Mouse (Mus musculus) gastrocnemius, postnatal 14 days (tissue): ENCODE results near the gene Hist1h2ah. TPM values are rescaled to one million over a fixed set of nuclear protein-coding genes. Genes with fewer than 3 reads are reported as not detected.

Experiments used
- DNase-seq: peaks from one replicate; pipeline ENCODE4 v3.0.0; 2021; ENCODE audit warnings: mixed read lengths
- intact Hi-C: fragments of 180-260 bp; cut with DNase I; formaldehyde crosslinking; loops from one replicate; pipeline ENCODE4 v1.15.1; 2025; ENCODE audit warnings: low total_unique reads
- total RNA-seq, 2 experiments: library from RNA; stranded (reverse); gene quantifications; 2 replicates each; pipeline ENCODE4 v1.2.3; 2021

The Hist1h2ah gene
- total RNA-seq, 2 experiments from 2014 or later = 45.8 to 69.2 TPM

GRCm38 (mm10) chr13:22040464-22041141 is 5.2 kb upstream of the Hist1h2ah start:
- DNase-seq = no peak
- intact Hi-C loops = no loop called here

GRCm38 (mm10) chr13:22039951-22040463 is 4.6 kb upstream of the Hist1h2ah start:
- DNase-seq = no peak
- intact Hi-C loops = loop anchor here (10.0 kb wide), 1 partner anchor 215 kb away; no protein-coding TSS in a partner anchor

DNA sequence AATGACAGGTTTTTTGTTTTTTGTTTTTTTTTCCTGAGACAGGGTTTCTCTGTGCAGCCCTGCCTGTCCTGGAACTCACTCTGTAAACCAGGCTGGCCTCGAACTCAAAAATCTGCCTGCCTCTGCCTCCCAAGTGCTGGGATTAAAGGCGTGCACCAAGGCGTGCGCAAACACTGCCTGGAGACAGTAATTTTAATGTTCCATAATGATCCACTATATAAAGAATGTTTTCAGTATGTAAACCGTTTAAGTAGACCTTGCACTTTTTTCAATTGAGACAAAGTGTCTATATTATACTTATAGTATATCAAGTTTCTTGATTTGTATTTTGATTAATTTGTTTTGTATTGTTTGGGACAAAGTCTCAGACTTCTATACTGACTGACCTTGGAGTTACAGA is 4.0 kb upstream of the Hist1h2ah start:
- intact Hi-C loops = loop anchor here (10.0 kb wide), 1 partner anchor 215 kb away; no protein-coding TSS in a partner anchor
- DNase-seq = no peak

DNA sequence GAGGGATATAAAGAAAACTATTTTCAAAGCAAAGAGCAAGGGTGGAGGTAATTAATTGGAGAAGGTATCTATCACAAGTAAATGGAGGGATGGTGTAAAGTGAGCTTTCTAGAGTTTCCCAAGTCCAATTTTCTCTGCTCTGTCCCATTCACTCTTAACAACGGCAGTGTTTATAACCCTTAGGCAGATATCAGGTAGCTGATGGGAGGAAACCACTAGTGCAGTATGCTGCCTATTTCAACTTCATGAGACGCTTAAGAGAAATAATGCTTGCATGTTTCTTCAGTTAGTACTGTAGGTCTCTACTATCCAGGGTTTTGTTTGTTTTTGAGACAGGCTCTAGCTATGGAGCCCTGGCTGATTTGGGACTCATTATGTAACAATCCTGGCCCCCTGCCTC is 2.0 kb upstream of the Hist1h2ah start:
- intact Hi-C loops = loop anchor here (10.0 kb wide), 1 partner anchor 213 kb away; no protein-coding TSS in a partner anchor
- no peak for DNase-seq

DNA sequence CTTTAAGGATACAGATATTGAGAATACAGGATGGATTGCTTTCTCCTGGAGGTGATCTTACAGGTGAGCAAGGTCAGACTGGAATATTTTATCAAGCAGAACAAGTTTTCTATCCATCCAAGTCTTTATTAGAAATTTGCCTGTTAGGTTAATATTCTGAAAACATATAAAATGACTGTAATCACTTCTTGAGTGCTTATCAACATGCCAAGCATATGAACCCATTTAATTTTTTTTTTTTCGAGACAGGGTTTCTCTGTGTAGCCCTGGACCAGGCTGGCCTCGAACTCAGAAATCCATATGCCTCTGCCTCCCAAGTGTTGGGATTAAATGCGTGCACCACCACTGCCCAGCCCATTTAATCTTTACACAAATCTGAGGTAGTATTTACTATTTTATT is 1.6 kb upstream of the Hist1h2ah start:
- DNase-seq = no peak
- intact Hi-C loops = loop anchor here (10.0 kb wide), 1 partner anchor 212 kb away; no protein-coding TSS in a partner anchor

DNA sequence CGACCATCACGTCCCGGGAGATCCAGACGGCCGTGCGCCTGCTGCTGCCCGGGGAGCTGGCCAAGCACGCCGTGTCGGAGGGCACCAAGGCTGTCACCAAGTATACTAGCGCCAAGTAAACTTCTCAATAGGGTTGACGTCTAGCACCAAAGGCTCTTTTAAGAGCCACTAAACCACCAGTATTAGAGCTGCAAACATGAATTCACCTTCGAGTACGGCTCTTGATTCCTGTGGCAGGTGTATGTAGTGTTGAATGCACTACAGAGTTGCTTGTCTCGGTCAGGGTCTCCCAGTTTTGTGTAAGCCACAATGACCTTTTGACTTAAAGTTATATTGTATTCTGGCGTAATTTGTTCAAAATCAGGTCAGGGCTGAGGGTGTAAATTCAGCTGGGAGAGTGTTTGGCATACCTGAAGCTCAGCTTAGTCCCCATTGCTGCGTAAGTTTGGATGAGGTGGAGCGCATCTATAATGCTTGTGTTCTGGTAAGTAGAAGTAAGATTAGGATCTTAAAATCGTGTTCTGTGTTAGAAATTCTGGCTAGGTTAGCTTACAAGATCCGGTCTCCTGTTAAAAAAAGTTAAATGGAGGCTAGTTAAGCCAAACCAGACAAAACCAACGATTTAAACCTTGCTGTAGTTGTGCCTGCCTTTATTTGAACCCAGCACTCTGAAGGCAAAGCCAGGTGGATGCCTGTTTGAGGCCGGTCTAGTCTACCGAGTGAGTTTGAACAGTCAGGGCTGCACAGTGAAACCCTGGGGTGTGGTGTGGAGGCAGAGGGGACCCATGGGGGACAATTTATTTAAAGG is 985 bp upstream of the Hist1h2ah start:
- no peak for DNase-seq
- intact Hi-C loops = loop anchor here (10.0 kb wide), 1 partner anchor 212 kb away; no protein-coding TSS in a partner anchor

DNA sequence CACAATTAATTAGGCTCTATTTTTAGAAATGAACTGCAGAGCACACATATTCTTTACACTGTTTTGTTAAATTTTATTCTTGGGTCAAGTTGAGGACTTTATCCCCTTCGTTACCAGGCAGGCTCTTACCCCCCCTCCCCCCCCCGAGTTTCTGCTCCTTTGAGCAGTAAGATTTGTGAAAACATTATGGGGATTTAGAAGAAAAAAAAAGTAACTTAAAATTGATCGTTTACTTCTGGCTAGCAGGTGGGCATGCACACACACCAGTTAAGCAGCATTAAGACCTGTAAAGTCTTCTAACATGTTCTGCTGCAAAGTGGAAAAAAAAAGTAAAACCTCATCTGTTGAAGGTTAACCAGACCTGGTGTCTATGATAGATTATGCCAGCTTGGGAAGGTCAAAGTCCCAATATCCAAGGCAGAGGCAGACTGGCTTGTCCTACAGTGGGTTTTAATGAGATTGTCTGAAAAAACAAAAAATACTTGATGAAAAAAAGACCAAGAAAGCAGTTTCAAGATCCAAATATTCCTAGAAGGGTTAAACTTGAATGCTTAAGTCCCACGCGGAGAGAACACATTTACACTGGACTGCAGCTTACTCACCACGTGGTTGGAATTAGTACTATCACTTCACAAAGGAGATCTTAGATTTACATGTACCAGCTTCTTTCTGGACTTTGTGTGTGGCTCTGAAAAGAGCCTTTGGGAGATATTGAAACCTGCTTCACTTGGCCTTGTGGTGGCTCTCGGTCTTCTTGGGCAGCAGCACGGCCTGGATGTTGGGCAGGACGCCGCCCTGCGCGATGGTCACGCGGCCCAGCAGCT is 713 bp downstream of the Hist1h2ah start:
- DNase-seq = no peak

GRCm38 (mm10) chr13:22033741-22034442 is 1.5 kb downstream of the Hist1h2ah start:
- intact Hi-C loops = loop anchor here (10.0 kb wide), 1 partner anchor 209 kb away; no protein-coding TSS in a partner anchor
- no peak for DNase-seq

More for the DNA sequence above, 713 bp downstream of the Hist1h2ah start:
- intact Hi-C loops = loop anchor here (10.0 kb wide), 1 partner anchor 210 kb away; no protein-coding TSS in a partner anchor

GRCm38 (mm10) chr13:22030493-22030892 is 4.9 kb downstream of the Hist1h2ah start:
- intact Hi-C loops = loop anchor here (10.0 kb wide), 1 partner anchor 206 kb away; no protein-coding TSS in a partner anchor
- no peak for DNase-seq

DNA sequence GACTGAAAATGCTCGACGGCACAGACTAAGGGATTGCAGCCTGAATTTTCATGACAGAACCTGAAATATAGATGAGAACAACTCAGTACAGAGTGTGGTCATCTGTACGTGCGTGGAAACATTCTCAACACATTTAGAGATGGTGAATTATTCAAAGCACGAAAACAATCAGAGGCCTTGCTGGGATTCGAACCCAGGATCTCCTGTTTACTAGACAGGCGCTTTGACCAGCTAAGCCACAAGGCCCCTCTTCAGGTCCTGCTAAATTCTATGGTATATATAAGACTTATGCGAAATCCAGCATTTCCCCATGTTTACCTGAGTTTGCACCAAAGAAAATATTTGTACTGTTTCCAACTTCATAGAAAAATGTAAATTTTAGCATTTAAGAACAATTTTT is 5.4 kb downstream of the Hist1h2ah start:
- no peak for DNase-seq
- intact Hi-C loops = loop anchor here (10.0 kb wide), 3 partner anchors 205 to 1495 kb away; no protein-coding TSS in a partner anchor

DNA sequence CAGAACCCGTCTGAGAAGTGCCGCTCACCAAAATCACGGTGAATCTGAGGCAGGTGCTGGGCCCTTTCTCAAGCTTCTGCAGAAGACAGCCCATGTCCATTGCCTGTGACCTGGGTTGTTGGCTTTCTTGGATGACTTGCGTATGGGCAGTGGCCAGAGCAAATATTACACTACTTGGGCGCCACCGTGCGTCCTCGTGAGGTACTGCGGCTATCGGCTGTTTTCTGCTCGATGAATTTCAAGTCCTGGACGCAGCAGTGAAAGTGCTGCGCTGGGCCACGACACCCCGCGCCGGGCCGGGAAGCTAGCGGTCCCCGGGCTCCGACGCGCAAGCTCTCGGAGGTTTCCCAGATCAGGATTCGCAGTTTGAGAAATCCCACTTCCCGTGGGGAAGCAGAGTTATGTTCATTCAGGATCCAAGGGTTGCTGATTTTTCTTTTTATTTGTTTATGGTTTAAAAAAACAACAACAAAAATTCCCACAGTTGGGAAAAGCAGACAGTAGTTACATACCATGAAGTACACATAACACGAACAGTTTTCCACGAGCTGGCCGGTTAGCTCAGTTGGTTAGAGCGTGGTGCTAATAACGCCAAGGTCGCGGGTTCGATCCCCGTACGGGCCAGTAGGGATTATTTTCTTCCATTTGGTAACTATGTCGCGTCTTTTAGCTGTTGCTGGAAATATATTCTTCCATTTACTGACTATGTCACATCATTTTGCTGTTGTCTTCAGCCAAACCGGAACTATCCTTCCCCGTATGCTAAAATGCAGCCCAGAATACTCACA is 6.5 kb downstream of the Hist1h2ah start:
- DNase-seq = peak; percentile 91
- intact Hi-C loops = loop anchor here (10.0 kb wide), 2 partner anchors 1406 to 1496 kb away; no protein-coding TSS in a partner anchor

DNA sequence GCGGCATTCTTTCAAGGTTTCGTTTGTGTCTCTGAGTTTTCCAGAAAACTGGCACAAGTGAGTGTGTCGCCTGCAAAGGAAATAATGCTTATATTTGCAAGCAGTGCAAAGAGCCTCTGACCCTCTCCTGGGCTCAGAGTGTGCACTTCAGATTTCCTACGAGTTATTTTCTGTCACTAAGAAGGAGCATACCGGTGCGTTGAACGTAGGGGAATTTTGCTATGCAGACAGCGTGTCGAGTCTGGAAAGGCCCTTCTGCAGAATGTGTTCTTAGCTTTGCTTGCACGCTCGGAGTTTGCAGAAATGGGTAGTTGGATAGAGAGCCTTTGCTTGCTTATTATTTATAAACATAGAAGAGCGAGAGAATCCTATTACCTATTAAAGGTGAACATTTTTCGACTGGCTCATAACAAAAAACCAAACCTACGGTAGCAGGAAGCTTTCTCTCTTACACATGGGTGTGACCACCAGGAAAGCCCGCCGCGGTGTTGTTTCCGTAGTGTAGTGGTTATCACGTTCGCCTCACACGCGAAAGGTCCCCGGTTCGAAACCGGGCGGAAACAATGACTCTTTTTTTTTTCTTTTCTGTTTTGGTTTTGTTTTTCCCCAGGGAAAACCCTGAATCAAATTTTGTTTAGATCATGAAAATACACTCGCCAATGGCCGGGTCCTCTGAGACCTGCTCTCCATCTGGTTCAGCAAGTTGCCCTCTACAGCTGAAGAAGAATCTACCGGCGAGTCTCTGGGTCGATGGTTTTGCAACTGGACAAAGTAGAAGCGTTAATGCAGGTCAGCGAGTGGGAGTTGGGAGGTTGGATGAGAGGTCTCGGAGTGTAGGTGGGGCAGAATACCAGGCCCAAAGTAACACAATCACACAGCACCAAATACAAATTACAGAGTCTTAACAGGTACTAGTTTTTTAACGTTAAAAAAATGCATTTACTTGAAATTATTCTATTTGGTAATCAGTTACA is 9.0 kb downstream of the Hist1h2ah start:
- peak; percentile 76 for DNase-seq
- intact Hi-C loops = loop anchor here (10.0 kb wide), 2 partner anchors 1408 to 1498 kb away; no protein-coding TSS in a partner anchor

- intact Hi-C loops = loop anchor here (10.0 kb wide), 2 partner anchors 1413 to 1503 kb away; no protein-coding TSS in a partner anchor
Observed at GRCm38 (mm10) chr13:22022241-22022640, 13.1 kb downstream of the Hist1h2ah start.

GRCm38 (mm10) chr13:22021581-22021980 is 13.8 kb downstream of the Hist1h2ah start:
- intact Hi-C loops = loop anchor here (10.0 kb wide), 2 partner anchors 1413 to 1503 kb away; no protein-coding TSS in a partner anchor
- no peak for DNase-seq

More at GRCm38 (mm10) chr13:22022241-22022640, 13.1 kb downstream of the Hist1h2ah start:
- peak; percentile 68 for DNase-seq

GRCm38 (mm10) chr13:22020901-22021339 is 14.4 kb downstream of the Hist1h2ah start:
- intact Hi-C loops = loop anchor here (10.0 kb wide), 2 partner anchors 1414 to 1504 kb away; no protein-coding TSS in a partner anchor
- peak; percentile 49 for DNase-seq
